Mouse (Mus musculus): ENCODE measurements around the gene Fam57a. TPM values are rescaled to one million over a fixed set of nuclear protein-coding genes. Genes with fewer than 3 reads are reported as not detected.

Fam57a gene
- polyA plus RNA-seq, 1 experiment from 2014 or later, result 38.8 TPM

- no peaks in the 10 kb centered on the region for H3K9me3 ChIP-seq (ENCODE audit: control insufficient read depth, low read length)
- no peak overlapping the region for H3K27ac ChIP-seq (ENCODE audit: low read length)
- peaks cover 13% of the 10 kb centered on the region; the same call in 1 of the 2 replicates for H3K36me3 ChIP-seq (ENCODE audit: control insufficient read depth, insufficient read depth, low read length)
- H3K4me1 ChIP-seq (replicated peaks; ENCODE audit: control insufficient read depth, insufficient read depth, low read length), result no peaks in the 10 kb centered on the region
- no peak overlapping the region for H3K4me2 ChIP-seq (ENCODE audit: low read depth, low read length)
- no peak overlapping the region for H3K9ac ChIP-seq (ENCODE audit: low read length)
- no peaks in the 10 kb centered on the region for H3K27me3 ChIP-seq (ENCODE audit: control insufficient read depth, insufficient read depth, low read depth, low read length)
- H3K4me3 ChIP-seq (ENCODE audit: low read length), result no peak overlapping the region
- no peak for ATAC-seq (ENCODE audit: low read depth)
Observed at GRCm38 (mm10) chr11:76225051-76225450, 45.6 kb downstream of the Fam57a start.

- peaks cover 22% of the 10 kb centered on the region for H3K36me3 ChIP-seq (ENCODE audit: control insufficient read depth, insufficient read depth, low read length)
- H3K4me3 ChIP-seq (ENCODE audit: low read length), result no peak overlapping the region
- ATAC-seq (ENCODE audit: low read depth), result no peak
- no peaks in the 10 kb centered on the region for H3K4me1 ChIP-seq (replicated peaks; ENCODE audit: control insufficient read depth, insufficient read depth, low read length)
- H3K27me3 ChIP-seq (ENCODE audit: control insufficient read depth, insufficient read depth, low read depth, low read length), result no peaks in the 10 kb centered on the region
- H3K4me2 ChIP-seq (ENCODE audit: low read depth, low read length), result no peak overlapping the region
- no peaks in the 10 kb centered on the region for H3K9me3 ChIP-seq (ENCODE audit: control insufficient read depth, low read length)
- WGBS, result 93% methylated on average over 3 of the region's 3 CpGs
- no peak overlapping the region for H3K27ac ChIP-seq (ENCODE audit: low read length)
- no peak overlapping the region for H3K9ac ChIP-seq (ENCODE audit: low read length)
Observed at GRCm38 (mm10) chr11:76236136-76236535, 56.7 kb downstream of the Fam57a start.

GRCm38 (mm10) chr11:76239750-76240149, 60.3 kb downstream of the Fam57a start:
- ATAC-seq (ENCODE audit: low read depth), result no peak
- H3K4me2 ChIP-seq (ENCODE audit: low read depth, low read length), result no peak overlapping the region

GRCm38 (mm10) chr11:76242901-76243810, 63.7 kb downstream of the Fam57a start, which contains the start of the genes Mrm3 and Glod4:
Mrm3 (plus strand) TSS chr11:76243715.
Glod4 (minus strand) TSS chr11:76243725.
- H3K9me3 ChIP-seq (ENCODE audit: control insufficient read depth, low read length), result no peaks in the 10 kb centered on the region
- peak; percentile 94 for ATAC-seq (ENCODE audit: low read depth)
- no peaks in the 10 kb centered on the region for H3K27me3 ChIP-seq (ENCODE audit: control insufficient read depth, insufficient read depth, low read depth, low read length)
- H3K27ac ChIP-seq (ENCODE audit: low read length), result peak within 1 kb of the TSS; percentile 53; the same call in 1 of the 2 replicates
- peaks cover 5% of the 10 kb centered on the region; the same call in 1 of the 2 replicates for H3K36me3 ChIP-seq (ENCODE audit: control insufficient read depth, insufficient read depth, low read length)
- peaks cover 10% of the 10 kb centered on the region for H3K4me1 ChIP-seq (replicated peaks; ENCODE audit: control insufficient read depth, insufficient read depth, low read length)
- H3K4me3 ChIP-seq (ENCODE audit: low read length), result peak within 1 kb of the TSS; percentile 89
- H3K4me2 ChIP-seq (ENCODE audit: low read depth, low read length), result peak within 1 kb of the TSS; percentile 89
- peak within 1 kb of the TSS; percentile 94 for H3K9ac ChIP-seq (ENCODE audit: low read length)
- WGBS, result under 1% methylated on average over 61 of the region's 61 CpGs

More at GRCm38 (mm10) chr11:76239750-76240149, 60.3 kb downstream of the Fam57a start:
- Histone ChIP-seq H3K36me3 (ENCODE audit: control insufficient read depth, insufficient read depth, low read length) (peaks cover 13% of the 10 kb centered on the region), H3K9me3 (ENCODE audit: control insufficient read depth, low read length) (no peaks in the 10 kb centered on the region), H3K4me3 (ENCODE audit: low read length) (no peak overlapping the region), H3K27me3 (ENCODE audit: control insufficient read depth, insufficient read depth, low read depth, low read length) (no peaks in the 10 kb centered on the region), H3K9ac (ENCODE audit: low read length) (no peak overlapping the region), H3K4me1 (replicated peaks; ENCODE audit: control insufficient read depth, insufficient read depth, low read length) (peaks cover 10% of the 10 kb centered on the region), H3K27ac (ENCODE audit: low read length) (no peak overlapping the region)
- WGBS, result 94% methylated on average over 2 of the region's 2 CpGs

- H3K36me3 ChIP-seq (ENCODE audit: control insufficient read depth, insufficient read depth, low read length), result peaks cover 5% of the 10 kb centered on the region; the same call in 1 of the 2 replicates
- no peaks in the 10 kb centered on the region for H3K9me3 ChIP-seq (ENCODE audit: control insufficient read depth, low read length)
- H3K27ac ChIP-seq (ENCODE audit: low read length), result no peak overlapping the region
- H3K9ac ChIP-seq (ENCODE audit: low read length), result peak overlapping the region; percentile 94
- H3K4me1 ChIP-seq (replicated peaks; ENCODE audit: control insufficient read depth, insufficient read depth, low read length), result peaks cover 10% of the 10 kb centered on the region
- H3K27me3 ChIP-seq (ENCODE audit: control insufficient read depth, insufficient read depth, low read depth, low read length), result no peaks in the 10 kb centered on the region
- peak overlapping the region; percentile 82 for H3K4me2 ChIP-seq (ENCODE audit: low read depth, low read length)
- 2% methylated on average over 34 of the region's 34 CpGs for WGBS
- peak; percentile 61 for ATAC-seq (ENCODE audit: low read depth)
- peak overlapping the region; percentile 89 for H3K4me3 ChIP-seq (ENCODE audit: low read length)
Observed at GRCm38 (mm10) chr11:76243811-76244546, 64.5 kb downstream of the Fam57a start.

GRCm38 (mm10) chr11:76246439-76246838, 67.0 kb downstream of the Fam57a start:
- no peaks in the 10 kb centered on the region for H3K9me3 ChIP-seq (ENCODE audit: control insufficient read depth, low read length)
- H3K4me2 ChIP-seq (ENCODE audit: low read depth, low read length), result no peak overlapping the region
- no peak overlapping the region for H3K9ac ChIP-seq (ENCODE audit: low read length)
- peaks cover 10% of the 10 kb centered on the region for H3K4me1 ChIP-seq (replicated peaks; ENCODE audit: control insufficient read depth, insufficient read depth, low read length)
- H3K36me3 ChIP-seq (ENCODE audit: control insufficient read depth, insufficient read depth, low read length), result peaks cover 7% of the 10 kb centered on the region
- no peaks in the 10 kb centered on the region for H3K27me3 ChIP-seq (ENCODE audit: control insufficient read depth, insufficient read depth, low read depth, low read length)
- ATAC-seq (ENCODE audit: low read depth), result no peak
- H3K27ac ChIP-seq (ENCODE audit: low read length), result no peak overlapping the region
- H3K4me3 ChIP-seq (ENCODE audit: low read length), result no peak overlapping the region

GRCm38 (mm10) chr11:76247239-76247638, 67.8 kb downstream of the Fam57a start:
- H3K4me2 ChIP-seq (ENCODE audit: low read depth, low read length), result no peak overlapping the region
- no peaks in the 10 kb centered on the region for H3K9me3 ChIP-seq (ENCODE audit: control insufficient read depth, low read length)
- no peaks in the 10 kb centered on the region for H3K27me3 ChIP-seq (ENCODE audit: control insufficient read depth, insufficient read depth, low read depth, low read length)
- 41% methylated on average over 2 of the region's 2 CpGs for WGBS
- H3K4me1 ChIP-seq (replicated peaks; ENCODE audit: control insufficient read depth, insufficient read depth, low read length), result peaks cover 8% of the 10 kb centered on the region
- H3K4me3 ChIP-seq (ENCODE audit: low read length), result no peak overlapping the region
- H3K36me3 ChIP-seq (ENCODE audit: control insufficient read depth, insufficient read depth, low read length), result peaks cover 7% of the 10 kb centered on the region
- no peak overlapping the region for H3K27ac ChIP-seq (ENCODE audit: low read length)
- no peak for ATAC-seq (ENCODE audit: low read depth)
- no peak overlapping the region for H3K9ac ChIP-seq (ENCODE audit: low read length)

GRCm38 (mm10) chr11:76252036-76252435, 72.6 kb downstream of the Fam57a start:
- WGBS, result 42% methylated on average over 3 of the region's 3 CpGs
- Histone ChIP-seq H3K27ac (ENCODE audit: low read length) (no peak overlapping the region), H3K27me3 (ENCODE audit: control insufficient read depth, insufficient read depth, low read depth, low read length) (no peaks in the 10 kb centered on the region), H3K4me2 (ENCODE audit: low read depth, low read length) (no peak overlapping the region), H3K9ac (ENCODE audit: low read length) (no peak overlapping the region), H3K9me3 (ENCODE audit: control insufficient read depth, low read length) (no peaks in the 10 kb centered on the region), H3K4me1 (replicated peaks; ENCODE audit: control insufficient read depth, insufficient read depth, low read length) (no peaks in the 10 kb centered on the region), H3K4me3 (ENCODE audit: low read length) (no peak overlapping the region), H3K36me3 (ENCODE audit: control insufficient read depth, insufficient read depth, low read length) (peaks cover 7% of the 10 kb centered on the region)
- no peak for ATAC-seq (ENCODE audit: low read depth)

Measured in lung, embryonic 16.5 days (tissue).